Mouse (Mus musculus): ENCODE measurements at regions not wholly inside any gene's neighbourhood (a gene's known extent, or its start where the extent isn't known, plus 50 kb on each side); places are given as distances from the start of the nearest gene placed in this dataset.

- ATAC-seq (ENCODE audit: low TSS enrichment): no peak
These were observed 99.2 kb upstream of the F13a1 start for GRCm38 (mm10) chr13:37149066-37149781.

- no peak for ATAC-seq (ENCODE audit: low TSS enrichment)
These were observed 98.6 kb upstream of the F13a1 start for GRCm38 (mm10) chr13:37148627-37149026.

GRCm38 (mm10) chr13:37147790-37148189 is 97.7 kb upstream of the F13a1 start:
- peak; percentile 92 for ATAC-seq (ENCODE audit: low TSS enrichment)

GRCm38 (mm10) chr13:37142812-37143211 is 92.8 kb upstream of the F13a1 start:
- no peak for ATAC-seq (ENCODE audit: low TSS enrichment)

- peak; percentile 78 for ATAC-seq (ENCODE audit: low TSS enrichment)
These were observed 85.1 kb upstream of the F13a1 start for GRCm38 (mm10) chr13:37135115-37135514.

- ATAC-seq (ENCODE audit: low TSS enrichment): peak; percentile 68
These were observed 84.5 kb upstream of the F13a1 start for GRCm38 (mm10) chr13:37134518-37134917.

GRCm38 (mm10) chr13:37130637-37131036 is 80.6 kb upstream of the F13a1 start:
- ATAC-seq (ENCODE audit: low TSS enrichment): peak; percentile 74

GRCm38 (mm10) chr13:37121602-37122001 is 71.6 kb upstream of the F13a1 start:
- no peak for ATAC-seq (ENCODE audit: low TSS enrichment)

GRCm38 (mm10) chr13:37120219-37120618 is 70.2 kb upstream of the F13a1 start:
- no peak for ATAC-seq (ENCODE audit: low TSS enrichment)

GRCm38 (mm10) chr13:37114324-37114723 is 64.3 kb upstream of the F13a1 start:
- no peak for ATAC-seq (ENCODE audit: low TSS enrichment)

GRCm38 (mm10) chr13:37111747-37112146 is 61.7 kb upstream of the F13a1 start:
- no peak for ATAC-seq (ENCODE audit: low TSS enrichment)

GRCm38 (mm10) chr13:37107721-37108120 is 57.7 kb upstream of the F13a1 start:
- ATAC-seq (ENCODE audit: low TSS enrichment): no peak

- ATAC-seq (ENCODE audit: low TSS enrichment): no peak
These were observed 56.0 kb upstream of the F13a1 start for GRCm38 (mm10) chr13:37106009-37106408.

GRCm38 (mm10) chr13:37104410-37105294 is 54.6 kb upstream of the F13a1 start:
- ATAC-seq (ENCODE audit: low TSS enrichment): no peak

- 0 out of 2 replicates have a peak, but pooled peaks have one; percentile 57 for ATAC-seq (ENCODE audit: low TSS enrichment)
These were observed 53.8 kb upstream of the F13a1 start for GRCm38 (mm10) chr13:37103741-37104296.

GRCm38 (mm10) chr13:37101755-37102154 is 51.7 kb upstream of the F13a1 start:
- ATAC-seq (ENCODE audit: low TSS enrichment): no peak
